ENCODE assay signal across 8 mouse cellular contexts in genomic region chr5:106803094-106803493, GRCm38 (mm10).
DNase-seq lines count a peak whose midpoint lies in the region; ATAC-seq and TF ChIP-seq lines count a peak whose summit lies in the region.
"Had no signal": no experiment of that assay in that cellular context is flagged by ENCODE, and none has a peak within 500 bp of the region (broad histone marks: within the 10 kb centered on the region; RNA-seq: fewer than 3 reads in every experiment).

No protein-coding gene starts in this region.

- DNase-seq in Muller cell, postnatal 12 days (ENCODE audit: inconsistent ontology term), result peak; percentile 66
- peak; percentile 55 for DNase-seq in c-Kit-positive CD71-positive TER-119-negative erythroid progenitor cells, embryonic 14.5 days (ENCODE audit: low read depth)
- DNase-seq in left cerebral cortex, adult 2 months (ENCODE audit: extremely low spot score in 1 of 2, low spot score in 2 of 2), result peak; percentile 43 to 60
- DNase-seq in right cerebral cortex, adult 2 months (ENCODE audit: low spot score in 2 of 2), result peak; percentile 31 to 55

- H3K4me1 ChIP-seq in forebrain, embryonic 15.5 days, result peaks cover 10% of the 10 kb centered on the region
- peaks cover 8% of the 10 kb centered on the region for H3K4me1 ChIP-seq in hindbrain, embryonic 13.5 days (replicated peaks)
- H3K4me1 ChIP-seq in megakaryocyte, embryonic 14.5 days, result peaks cover 56% of the 10 kb centered on the region

- H3K4me3 ChIP-seq in forebrain, embryonic 15.5 days, result no peak overlapping the region
- H3K4me3 ChIP-seq in hindbrain, embryonic 13.5 days, result no peak overlapping the region
- H3K4me3 ChIP-seq in left cerebral cortex, adult 2 months, result no peak overlapping the region
- peak overlapping the region; percentile 90 for H3K4me3 ChIP-seq in megakaryocyte, embryonic 14.5 days (replicated peaks)

- H3K9ac ChIP-seq in forebrain, embryonic 15.5 days (replicated peaks), result no peak overlapping the region
- no peak overlapping the region for H3K9ac ChIP-seq in hindbrain, embryonic 13.5 days
- H3K9ac ChIP-seq: limb, embryonic 15.5 days had no signal

- H3K9me3 ChIP-seq in forebrain, embryonic 15.5 days, result no peaks in the 10 kb centered on the region
- no peaks in the 10 kb centered on the region for H3K9me3 ChIP-seq in hindbrain, embryonic 13.5 days
- H3K9me3 ChIP-seq in megakaryocyte, embryonic 14.5 days, result no peaks in the 10 kb centered on the region
- H3K9me3 ChIP-seq: limb, embryonic 15.5 days had no signal

- 2% methylated on average over 12 of the region's 12 CpGs for WGBS in forebrain, embryonic 15.5 days
- 2% methylated on average over 12 of the region's 12 CpGs for WGBS in hindbrain, embryonic 13.5 days

- 0 out of 2 replicates have a peak, but pooled peaks have one; percentile 7 for ATAC-seq in forebrain, embryonic 15.5 days (replicated peaks)
- ATAC-seq in hindbrain, embryonic 13.5 days (ENCODE audit: low FRiP score), result 0 out of 2 replicates have a peak, but pooled peaks have one; percentile 20

- no peaks in the 10 kb centered on the region for H3K36me3 ChIP-seq in forebrain, embryonic 15.5 days
- H3K36me3 ChIP-seq in hindbrain, embryonic 13.5 days, result no peaks in the 10 kb centered on the region
- no peaks in the 10 kb centered on the region for H3K36me3 ChIP-seq in megakaryocyte, embryonic 14.5 days (replicated peaks; ENCODE audit: low read length)
- H3K36me3 ChIP-seq: limb, embryonic 15.5 days had no signal

- TF ChIP-seq CTCF in left cerebral cortex, adult 2 months (IDR thresholded peaks at IDR 0.05), result peak; percentile 78

- no peak overlapping the region for H3K27ac ChIP-seq in forebrain, embryonic 15.5 days (replicated peaks)
- H3K27ac ChIP-seq in hindbrain, embryonic 13.5 days, result no peak overlapping the region
- H3K27ac ChIP-seq in left cerebral cortex, adult 2 months, result no peak overlapping the region
- H3K27ac ChIP-seq: limb, embryonic 15.5 days had no signal

- no peak overlapping the region for H3K4me2 ChIP-seq in forebrain, embryonic 15.5 days (replicated peaks)
- H3K4me2 ChIP-seq in hindbrain, embryonic 13.5 days, result no peak overlapping the region

- peaks cover 4% of the 10 kb centered on the region; the same call in 1 of the 2 replicates for H3K27me3 ChIP-seq in forebrain, embryonic 15.5 days
- H3K27me3 ChIP-seq in hindbrain, embryonic 13.5 days, result 0 out of 2 replicates have a peak, but pooled peaks cover 11% of the 10 kb centered on the region
- H3K27me3 ChIP-seq in megakaryocyte, embryonic 14.5 days (replicated peaks), result peaks cover 16% of the 10 kb centered on the region

- intact Hi-C loops in left cerebral cortex, adult 2 months (cut with DNase I), result loop anchor here (2.0 to 5.0 kb wide), 2 partner anchors 106 to 816 kb away; partner anchors contain the start of gene Zfp644
